Mouse (Mus musculus): ENCODE results near the gene Ddx19a. TPM values are rescaled to one million over a fixed set of nuclear protein-coding genes. Genes with fewer than 3 reads are reported as not detected.
"Not testable (repeated sequence)": the region's sequence is repeated elsewhere in the genome, so short reads cannot be mapped to it uniquely, and the experiment has no call there.

Gene Ddx19a
- polyA plus RNA-seq, 1 experiment from 2014 or later = 11.5 TPM

DNA sequence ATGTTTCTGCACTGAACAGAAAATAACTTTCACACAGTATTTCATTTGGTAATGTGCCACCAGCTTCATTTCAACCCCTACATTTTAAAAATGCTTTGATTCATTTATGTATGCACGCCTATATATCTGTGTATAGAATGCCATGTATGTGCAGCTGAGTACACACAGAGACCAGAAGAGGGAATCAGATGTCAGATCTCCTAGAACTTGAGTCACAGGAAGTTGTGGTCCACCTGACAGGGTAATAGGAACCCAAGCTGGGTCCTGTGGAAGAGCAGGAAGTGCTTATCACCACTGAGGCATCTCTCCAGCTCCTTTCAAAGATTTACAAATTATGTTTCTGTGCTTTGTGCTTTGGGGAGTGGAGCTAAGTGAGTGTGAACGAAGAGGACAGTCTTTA, 16.3 kb downstream of the Ddx19a start:
- Histone ChIP-seq H3K4me3 (ENCODE audit: low read length) (no peak overlapping the region), H3K4me2 (ENCODE audit: low read depth, low read length) (no peak overlapping the region), H3K27me3 (replicated peaks; ENCODE audit: control insufficient read depth, insufficient read depth, low read length) (no peaks in the 10 kb centered on the region), H3K9ac (ENCODE audit: low read depth, low read length) (no peak overlapping the region), H3K27ac (ENCODE audit: low read length) (no peak overlapping the region), H3K36me3 (ENCODE audit: control insufficient read depth, insufficient read depth, low read length) (peaks cover 30% of the 10 kb centered on the region; the same call in 1 of the 2 replicates), H3K9me3 (ENCODE audit: control insufficient read depth, low read length) (no peaks in the 10 kb centered on the region), H3K4me1 (ENCODE audit: control insufficient read depth, insufficient read depth, low read length) (no peaks in the 10 kb centered on the region)
- ATAC-seq = no peak
- 82% methylated on average over 2 of the region's 2 CpGs for WGBS

DNA sequence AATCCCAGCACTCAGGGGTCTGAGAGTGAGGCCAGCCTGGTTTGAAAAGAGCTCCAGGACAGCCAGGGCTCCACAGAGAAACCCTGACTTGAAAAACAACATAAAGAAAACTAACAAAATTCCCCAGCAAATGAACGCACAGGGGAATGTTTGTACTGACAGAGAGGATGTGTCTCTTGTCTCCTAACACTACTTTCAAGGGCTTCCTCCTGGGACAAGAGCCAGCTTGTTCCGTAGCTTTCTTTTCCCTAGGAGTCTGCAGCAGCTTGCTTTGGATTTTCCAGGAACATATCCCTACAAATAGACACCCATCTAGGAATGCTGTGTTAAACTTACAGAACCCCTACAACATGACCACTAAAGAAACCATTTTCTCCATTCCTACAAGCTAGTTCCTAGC, 19.6 kb downstream of the Ddx19a start:
- WGBS = 78% methylated on average over 2 of the region's 2 CpGs

DNA sequence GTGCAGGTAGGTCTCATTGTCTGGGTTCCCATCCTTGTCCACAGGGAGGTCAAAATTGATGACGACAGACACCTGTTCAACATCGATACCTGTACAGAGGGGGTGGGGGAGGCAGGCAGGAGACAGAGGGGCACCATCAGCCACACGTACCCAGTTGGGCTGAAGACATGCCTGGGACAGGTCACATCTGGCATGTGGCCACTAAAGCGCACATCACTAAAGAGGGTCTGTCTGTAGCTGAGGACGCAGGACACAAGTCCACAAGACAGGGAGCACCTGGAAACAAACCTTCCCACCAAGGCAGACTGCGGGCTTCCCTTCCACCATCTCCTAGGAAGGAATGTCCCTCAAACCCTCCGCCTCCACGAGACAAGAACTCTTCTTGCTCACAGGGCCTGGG, 21.1 kb downstream of the Ddx19a start:
- not testable (repeated sequence) for H3K4me2 ChIP-seq (ENCODE audit: low read depth, low read length); H3K27me3 ChIP-seq (replicated peaks; ENCODE audit: control insufficient read depth, insufficient read depth, low read length); ATAC-seq; H3K27ac ChIP-seq (ENCODE audit: low read length); H3K9ac ChIP-seq (ENCODE audit: low read depth, low read length); H3K4me1 ChIP-seq (ENCODE audit: control insufficient read depth, insufficient read depth, low read length); H3K9me3 ChIP-seq (ENCODE audit: control insufficient read depth, low read length); H3K4me3 ChIP-seq (ENCODE audit: low read length)
- 0 out of 2 replicates have a peak, but pooled peaks cover 14% of the 10 kb centered on the region for H3K36me3 ChIP-seq (ENCODE audit: control insufficient read depth, insufficient read depth, low read length)
- WGBS = 94% methylated on average over 8 of the region's 8 CpGs

More for the DNA sequence above, 19.6 kb downstream of the Ddx19a start:
- H3K4me2 ChIP-seq (ENCODE audit: low read depth, low read length); H3K9me3 ChIP-seq (ENCODE audit: control insufficient read depth, low read length); H3K9ac ChIP-seq (ENCODE audit: low read depth, low read length); H3K27ac ChIP-seq (ENCODE audit: low read length); H3K4me1 ChIP-seq (ENCODE audit: control insufficient read depth, insufficient read depth, low read length); H3K4me3 ChIP-seq (ENCODE audit: low read length); ATAC-seq; H3K27me3 ChIP-seq (replicated peaks; ENCODE audit: control insufficient read depth, insufficient read depth, low read length): not testable (repeated sequence)
- H3K36me3 ChIP-seq (ENCODE audit: control insufficient read depth, insufficient read depth, low read length) = peaks cover 15% of the 10 kb centered on the region; the same call in 1 of the 2 replicates

DNA sequence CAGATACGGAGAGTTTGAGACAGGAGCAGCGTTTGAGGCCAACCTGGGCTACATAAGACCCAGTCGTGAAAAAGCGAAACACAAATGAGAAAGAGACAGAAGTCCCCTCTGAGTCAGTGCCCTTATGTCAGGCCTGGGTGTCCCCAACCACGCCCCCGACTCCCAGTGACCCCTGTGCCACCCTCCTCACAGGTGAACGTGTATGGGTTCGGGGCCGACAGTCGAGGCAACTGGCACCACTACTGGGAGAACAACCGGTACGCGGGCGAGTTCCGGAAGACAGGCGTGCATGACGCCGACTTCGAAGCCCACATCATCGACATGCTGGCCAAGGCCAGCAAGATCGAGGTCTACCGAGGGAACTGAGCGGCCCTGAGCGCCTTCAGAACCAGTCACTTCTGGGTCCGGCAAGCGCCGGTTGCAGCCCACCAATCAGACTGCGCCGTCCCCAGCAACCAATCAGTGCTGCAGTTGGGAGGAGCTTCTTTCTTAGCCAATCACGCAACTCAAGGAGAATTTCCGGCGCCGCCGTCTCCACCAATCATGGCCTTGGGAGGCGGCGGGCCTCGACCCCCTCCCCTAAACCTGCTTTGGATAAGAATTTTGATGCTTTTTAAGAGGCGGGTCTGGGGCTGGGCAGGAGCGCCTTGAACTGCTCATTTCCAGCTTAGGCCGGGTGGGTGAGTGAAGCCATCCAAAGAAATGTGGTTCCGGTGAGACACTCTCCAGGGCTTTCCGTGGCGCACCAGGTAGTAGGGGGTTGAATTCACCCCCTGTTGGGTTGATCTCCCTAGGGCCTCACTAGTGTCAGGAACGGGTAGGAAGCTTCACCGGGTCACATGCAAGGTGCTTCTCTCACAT, 27.5 kb downstream of the Ddx19a start:
- Histone ChIP-seq H3K9ac (ENCODE audit: low read depth, low read length) (peak overlapping the region; percentile 70), H3K27ac (ENCODE audit: low read length) (peak overlapping the region; percentile 21; the same call in 1 of the 2 replicates), H3K27me3 (replicated peaks; ENCODE audit: control insufficient read depth, insufficient read depth, low read length) (no peaks in the 10 kb centered on the region), H3K4me1 (ENCODE audit: control insufficient read depth, insufficient read depth, low read length) (peaks cover 12% of the 10 kb centered on the region), H3K36me3 (ENCODE audit: control insufficient read depth, insufficient read depth, low read length) (no peaks in the 10 kb centered on the region; the same call in 1 of the 2 replicates), H3K4me2 (ENCODE audit: low read depth, low read length) (peak overlapping the region; percentile 82), H3K4me3 (ENCODE audit: low read length) (peak overlapping the region; percentile 52), H3K9me3 (ENCODE audit: control insufficient read depth, low read length) (no peaks in the 10 kb centered on the region)
- WGBS = 10% methylated on average over 45 of the region's 45 CpGs
- ATAC-seq = peak; percentile 97

DNA sequence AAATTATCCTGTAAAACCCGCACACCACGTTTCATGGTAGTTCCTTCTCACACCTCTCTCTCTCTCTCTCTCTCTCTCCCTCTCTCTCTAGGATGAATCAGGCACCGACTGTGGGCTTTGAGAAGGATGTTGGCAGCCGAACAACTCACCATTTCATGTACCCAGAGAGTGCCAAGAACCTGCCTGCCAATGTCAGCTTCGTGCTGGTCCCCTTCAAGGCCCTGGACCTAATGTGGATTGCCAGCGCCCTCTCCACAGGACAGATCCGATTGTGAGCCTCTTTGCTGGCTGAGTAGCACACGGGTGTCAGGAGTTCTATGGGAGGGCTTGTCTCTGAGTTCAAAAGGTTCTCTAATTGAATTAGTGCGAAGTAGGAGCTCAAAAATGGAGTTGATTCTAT, 30.3 kb downstream of the Ddx19a start:
- ATAC-seq = no peak
- WGBS = 80% methylated on average over 9 of the region's 9 CpGs
- H3K4me3 ChIP-seq (ENCODE audit: low read length) = no peak overlapping the region

DNA sequence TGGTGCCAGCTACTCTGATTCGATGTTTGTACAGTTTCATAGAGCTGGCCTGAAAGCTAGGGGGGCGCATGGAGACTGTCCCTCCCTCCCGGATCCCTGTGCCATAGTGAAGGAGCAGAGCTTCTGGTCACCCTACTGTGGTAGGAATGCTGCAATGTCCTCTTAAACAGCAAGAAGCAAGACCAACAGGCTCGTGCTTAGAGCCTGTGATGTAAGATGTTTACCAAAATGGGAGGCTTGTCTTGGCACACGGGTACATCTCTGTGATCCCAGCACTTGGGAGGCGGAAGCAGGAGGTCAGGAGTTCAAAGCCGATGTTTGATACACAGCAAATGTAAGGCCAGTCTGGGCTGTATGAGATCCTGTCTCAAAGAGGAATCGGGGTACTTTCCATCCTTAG, 31.0 kb downstream of the Ddx19a start:
- Histone ChIP-seq H3K27ac (ENCODE audit: low read length) (no peak overlapping the region), H3K4me2 (ENCODE audit: low read depth, low read length) (no peak overlapping the region), H3K4me1 (ENCODE audit: control insufficient read depth, insufficient read depth, low read length) (peaks cover 12% of the 10 kb centered on the region), H3K4me3 (ENCODE audit: low read length) (no peak overlapping the region), H3K9ac (ENCODE audit: low read depth, low read length) (no peak overlapping the region), H3K27me3 (replicated peaks; ENCODE audit: control insufficient read depth, insufficient read depth, low read length) (no peaks in the 10 kb centered on the region), H3K36me3 (ENCODE audit: control insufficient read depth, insufficient read depth, low read length) (no peaks in the 10 kb centered on the region; the same call in 1 of the 2 replicates), H3K9me3 (ENCODE audit: control insufficient read depth, low read length) (no peaks in the 10 kb centered on the region)
- no peak for ATAC-seq
- WGBS = 80% methylated on average over 8 of the region's 8 CpGs

More for the DNA sequence above, 30.3 kb downstream of the Ddx19a start:
- Histone ChIP-seq H3K36me3 (ENCODE audit: control insufficient read depth, insufficient read depth, low read length) (no peaks in the 10 kb centered on the region; the same call in 1 of the 2 replicates), H3K27me3 (replicated peaks; ENCODE audit: control insufficient read depth, insufficient read depth, low read length) (no peaks in the 10 kb centered on the region), H3K4me2 (ENCODE audit: low read depth, low read length) (no peak overlapping the region), H3K4me1 (ENCODE audit: control insufficient read depth, insufficient read depth, low read length) (peaks cover 12% of the 10 kb centered on the region), H3K27ac (ENCODE audit: low read length) (no peak overlapping the region), H3K9ac (ENCODE audit: low read depth, low read length) (no peak overlapping the region), H3K9me3 (ENCODE audit: control insufficient read depth, low read length) (no peaks in the 10 kb centered on the region)

DNA sequence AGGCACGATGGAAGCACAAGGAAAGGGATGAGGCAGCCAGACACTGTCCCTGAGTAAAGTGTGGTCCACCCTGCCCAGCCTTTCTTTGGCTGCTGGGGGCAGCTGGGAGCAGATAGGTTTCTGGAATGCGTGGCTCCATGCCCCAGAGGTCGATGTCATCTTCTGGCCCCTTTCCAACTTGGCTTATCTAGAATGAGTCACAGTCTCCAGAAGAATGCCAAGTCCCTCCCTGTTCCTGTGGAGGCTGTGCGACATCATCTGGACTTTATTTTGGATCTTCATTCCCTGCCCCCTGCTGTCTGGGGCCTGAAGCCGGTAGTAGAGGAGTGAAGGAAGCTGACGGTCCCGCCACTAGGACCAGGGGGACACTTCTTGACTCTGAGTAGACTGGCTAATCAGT, 32.0 kb downstream of the Ddx19a start:
- no peak overlapping the region for H3K4me2 ChIP-seq (ENCODE audit: low read depth, low read length)
- no peak overlapping the region for H3K4me3 ChIP-seq (ENCODE audit: low read length)
- no peaks in the 10 kb centered on the region; the same call in 1 of the 2 replicates for H3K36me3 ChIP-seq (ENCODE audit: control insufficient read depth, insufficient read depth, low read length)
- no peaks in the 10 kb centered on the region for H3K27me3 ChIP-seq (replicated peaks; ENCODE audit: control insufficient read depth, insufficient read depth, low read length)
- no peak overlapping the region for H3K27ac ChIP-seq (ENCODE audit: low read length)
- 44% methylated on average over 7 of the region's 7 CpGs for WGBS
- no peak overlapping the region for H3K9ac ChIP-seq (ENCODE audit: low read depth, low read length)
- peaks cover 10% of the 10 kb centered on the region for H3K4me1 ChIP-seq (ENCODE audit: control insufficient read depth, insufficient read depth, low read length)
- H3K9me3 ChIP-seq (ENCODE audit: control insufficient read depth, low read length) = no peaks in the 10 kb centered on the region
- peak; percentile 25; the same call in 1 of the 2 replicates for ATAC-seq

DNA sequence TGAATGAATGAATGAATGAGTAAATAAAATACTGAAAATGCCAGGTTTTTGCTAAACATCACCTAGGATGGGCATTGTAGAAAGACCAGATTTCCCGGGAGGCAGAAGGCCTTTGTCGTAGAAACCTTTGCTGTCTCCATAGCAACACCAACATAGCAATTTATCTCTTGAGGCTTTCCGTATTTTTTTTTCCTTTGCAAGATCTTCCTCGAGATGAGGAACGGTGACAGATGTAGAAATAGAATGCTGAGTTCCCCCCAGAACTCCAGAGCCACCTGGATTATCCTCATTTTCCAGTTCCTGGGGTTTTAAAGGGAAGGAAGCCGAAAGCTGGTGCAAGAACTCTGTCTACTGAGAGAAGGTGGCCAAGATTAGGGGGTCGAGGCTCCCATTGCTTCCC, 32.9 kb downstream of the Ddx19a start:
- H3K4me2 ChIP-seq (ENCODE audit: low read depth, low read length) = no peak overlapping the region
- H3K27ac ChIP-seq (ENCODE audit: low read length) = no peak overlapping the region
- no peaks in the 10 kb centered on the region for H3K9me3 ChIP-seq (ENCODE audit: control insufficient read depth, low read length)
- H3K9ac ChIP-seq (ENCODE audit: low read depth, low read length) = no peak overlapping the region
- no peaks in the 10 kb centered on the region; the same call in 1 of the 2 replicates for H3K36me3 ChIP-seq (ENCODE audit: control insufficient read depth, insufficient read depth, low read length)
- 0 out of 2 replicates have a peak, but pooled peaks cover 6% of the 10 kb centered on the region for H3K4me1 ChIP-seq (ENCODE audit: control insufficient read depth, insufficient read depth, low read length)
- no peak overlapping the region for H3K4me3 ChIP-seq (ENCODE audit: low read length)
- 61% methylated on average over 7 of the region's 7 CpGs for WGBS
- ATAC-seq = no peak
- no peaks in the 10 kb centered on the region for H3K27me3 ChIP-seq (replicated peaks; ENCODE audit: control insufficient read depth, insufficient read depth, low read length)

DNA sequence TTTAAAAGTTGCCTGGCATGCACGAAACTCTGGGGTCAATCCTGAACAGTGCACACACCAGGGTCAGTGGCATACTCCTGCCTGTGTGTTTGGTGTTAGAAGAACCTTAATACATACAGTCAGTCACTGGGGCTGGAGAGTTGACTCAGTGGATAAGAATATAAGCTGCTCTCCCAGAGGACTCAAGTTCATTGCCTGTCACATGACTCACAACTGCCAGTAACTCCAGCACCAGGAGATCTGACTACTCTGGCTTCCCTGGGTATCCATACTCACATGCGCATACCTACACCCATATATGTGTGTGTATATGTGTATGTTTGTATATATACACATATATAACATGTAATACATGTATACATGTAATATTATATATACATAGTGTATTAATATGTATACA, 34.5 kb downstream of the Ddx19a start:
- Histone ChIP-seq H3K9me3 (ENCODE audit: control insufficient read depth, low read length) (no peaks in the 10 kb centered on the region), H3K9ac (ENCODE audit: low read depth, low read length) (no peak overlapping the region), H3K27me3 (replicated peaks; ENCODE audit: control insufficient read depth, insufficient read depth, low read length) (no peaks in the 10 kb centered on the region), H3K27ac (ENCODE audit: low read length) (no peak overlapping the region), H3K4me2 (ENCODE audit: low read depth, low read length) (no peak overlapping the region), H3K4me3 (ENCODE audit: low read length) (no peak overlapping the region), H3K4me1 (ENCODE audit: control insufficient read depth, insufficient read depth, low read length) (0 out of 2 replicates have a peak, but pooled peaks cover 6% of the 10 kb centered on the region), H3K36me3 (ENCODE audit: control insufficient read depth, insufficient read depth, low read length) (no peaks in the 10 kb centered on the region; the same call in 1 of the 2 replicates)
- no peak for ATAC-seq
- 84% methylated on average over 2 of the region's 2 CpGs for WGBS
